In genomic region chr7:107823867-107824266, GRCm38 (mm10) we compare ENCODE assay signal across 11 mouse cellular contexts. TPM values are rescaled to one million over a fixed set of nuclear protein-coding genes. Genes with fewer than 3 reads are reported as not detected.
"Had no signal": no experiment of that assay in that cellular context is flagged by ENCODE, and none has a peak within 500 bp of the region (broad histone marks: within the 10 kb centered on the region; RNA-seq: fewer than 3 reads in every experiment).

No protein-coding gene starts in this region.

RNA-seq across cellular contexts. Expression of gene Olfr469, which starts 1.5 kb away (rescaled TPM):
- total RNA-seq: left cerebral cortex, adult 2 months; left cerebral cortex, adult 8-10 months; left cerebral cortex, postnatal 10 days; left cerebral cortex, postnatal 14 days; left cerebral cortex, postnatal 25 days; left cerebral cortex, postnatal 36 days; left cerebral cortex, postnatal 4 days; liver, adult 2 months; megakaryocyte-erythroid progenitor cell, adult 5-6 weeks; midbrain, postnatal 0 days had no signal

RNA-seq across cellular contexts. Expression of gene Olfr467, which starts 11.8 kb away (rescaled TPM):
- total RNA-seq: left cerebral cortex, adult 2 months; left cerebral cortex, adult 8-10 months; left cerebral cortex, postnatal 10 days; left cerebral cortex, postnatal 14 days; left cerebral cortex, postnatal 25 days; left cerebral cortex, postnatal 36 days; left cerebral cortex, postnatal 4 days; liver, adult 2 months; megakaryocyte-erythroid progenitor cell, adult 5-6 weeks; midbrain, postnatal 0 days; monocyte, adult 5-6 weeks had no signal

RNA-seq across cellular contexts. Expression of gene Ovch2, which starts 22.9 kb away (rescaled TPM):
- total RNA-seq: left cerebral cortex, adult 2 months; left cerebral cortex, adult 8-10 months; left cerebral cortex, postnatal 10 days; left cerebral cortex, postnatal 14 days; left cerebral cortex, postnatal 25 days; left cerebral cortex, postnatal 36 days; left cerebral cortex, postnatal 4 days; liver, adult 2 months; megakaryocyte-erythroid progenitor cell, adult 5-6 weeks; midbrain, postnatal 0 days; monocyte, adult 5-6 weeks had no signal

RNA-seq across cellular contexts. Expression of gene Olfr470, which starts 23.4 kb away (rescaled TPM):
- total RNA-seq: left cerebral cortex, adult 2 months; left cerebral cortex, adult 8-10 months; left cerebral cortex, postnatal 10 days; left cerebral cortex, postnatal 14 days; left cerebral cortex, postnatal 25 days; left cerebral cortex, postnatal 36 days; left cerebral cortex, postnatal 4 days; liver, adult 2 months; megakaryocyte-erythroid progenitor cell, adult 5-6 weeks; midbrain, postnatal 0 days; monocyte, adult 5-6 weeks had no signal
